Mouse (Mus musculus) spleen, adult 2 months (tissue): ENCODE measurements at regions not wholly inside any gene's neighbourhood (a gene's known extent, or its start where the extent isn't known, plus 50 kb on each side); places are given as distances from the start of the nearest gene placed in this dataset.

Experiments
- CTCF ChIP-seq: fragments of 200-500 bp; IDR thresholded peaks from 2 replicates; pipeline ENCODE4 v1.5.1; 2011; ENCODE audit warnings: mild to moderate bottlenecking, inconsistent platforms; ENCODE audit not compliant: insufficient read depth, insufficient read length, insufficient replicate concordance; ENCODE audit errors: extremely low read depth
- POLR2A ChIP-seq: fragments of 200-500 bp; IDR thresholded peaks from 2 replicates; pipeline ENCODE4 v1.6.1; 2011; ENCODE audit warnings: low read depth, low read length, inconsistent platforms

- TF ChIP-seq CTCF = no peak
- TF ChIP-seq POLR2A = no peak
Measured at GRCm38 (mm10) chr5:4534512-4534911, 223.3 kb downstream of the Fzd1 start.
